Mouse (Mus musculus) liver, adult (tissue): Measurements from ENCODE around the gene Peli2.

Experiments used
- GATA4 ChIP-seq: IDR thresholded peaks from 2 replicates; pipeline ENCODE4 v1.6.1; 2014; ENCODE audit warnings: mild to moderate bottlenecking, low read length; ENCODE audit not compliant: insufficient replicate concordance

Gene Peli2

GRCm38 (mm10) chr14:48139409-48139808, 18.8 kb downstream of the Peli2 start:
- TF ChIP-seq GATA4, result no peak

- TF ChIP-seq GATA4, result no peak
Observed at GRCm38 (mm10) chr14:48141694-48142093, 21.1 kb downstream of the Peli2 start.

- no peak for TF ChIP-seq GATA4
Observed at GRCm38 (mm10) chr14:48142696-48143095, 22.1 kb downstream of the Peli2 start.

GRCm38 (mm10) chr14:48143141-48143540, 22.5 kb downstream of the Peli2 start:
- no peak for TF ChIP-seq GATA4

- no peak for TF ChIP-seq GATA4
Observed at GRCm38 (mm10) chr14:48144330-48144729, 23.7 kb downstream of the Peli2 start.

DNA sequence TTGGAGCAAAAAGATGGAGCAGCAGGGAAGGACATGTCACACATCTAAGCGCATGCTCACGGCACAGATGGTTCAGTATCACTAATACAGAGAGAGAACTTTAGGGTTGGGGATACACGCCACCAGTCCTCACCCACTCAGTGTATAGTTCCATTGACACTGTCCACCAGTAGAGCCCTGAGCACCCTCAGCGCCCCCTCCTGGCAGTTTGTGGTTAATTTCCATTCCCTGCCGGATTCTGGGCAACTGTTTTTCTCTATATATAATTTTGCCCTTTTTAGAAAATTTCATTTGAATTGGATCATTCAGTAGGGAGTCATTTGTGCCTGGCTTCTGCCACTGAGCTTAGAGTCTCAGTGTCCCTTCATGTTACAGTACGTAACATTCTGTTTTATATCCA, 27.1 kb downstream of the Peli2 start:
- TF ChIP-seq GATA4, result no peak

- no peak for TF ChIP-seq GATA4
Observed at GRCm38 (mm10) chr14:48148615-48149014, 28.0 kb downstream of the Peli2 start.

- TF ChIP-seq GATA4, result no peak
Observed at GRCm38 (mm10) chr14:48149351-48149750, 28.7 kb downstream of the Peli2 start.

DNA sequence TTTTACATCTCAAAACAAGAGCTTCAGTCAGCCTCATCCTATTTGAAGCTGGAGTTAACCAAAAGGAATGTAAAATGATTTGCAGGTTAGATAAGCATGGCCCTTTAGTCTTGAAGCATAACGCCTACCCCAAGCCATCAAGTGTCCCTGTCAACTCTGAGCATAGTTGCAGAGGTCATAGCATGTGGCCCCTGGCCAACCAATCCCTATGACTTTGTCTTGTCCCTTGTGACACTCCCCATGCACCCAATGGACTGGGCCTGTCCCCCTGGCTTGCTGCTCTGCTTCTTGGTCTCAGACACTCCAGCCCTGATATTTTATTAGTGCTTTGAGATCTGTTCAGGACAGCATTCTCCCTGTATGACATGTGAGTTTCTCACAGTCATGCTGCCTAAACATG, 30.3 kb downstream of the Peli2 start:
- TF ChIP-seq GATA4, result no peak

- no peak for TF ChIP-seq GATA4
Observed at GRCm38 (mm10) chr14:48151554-48151953, 30.9 kb downstream of the Peli2 start.

- TF ChIP-seq GATA4, result peak; percentile 66; the same call in 1 of the 2 replicates
Observed at GRCm38 (mm10) chr14:48153064-48153463, 32.4 kb downstream of the Peli2 start.

- TF ChIP-seq GATA4, result no peak
Observed at GRCm38 (mm10) chr14:48153865-48154511, 33.4 kb downstream of the Peli2 start.

- TF ChIP-seq GATA4, result no peak
Observed at GRCm38 (mm10) chr14:48154641-48155040, 34.0 kb downstream of the Peli2 start.

DNA sequence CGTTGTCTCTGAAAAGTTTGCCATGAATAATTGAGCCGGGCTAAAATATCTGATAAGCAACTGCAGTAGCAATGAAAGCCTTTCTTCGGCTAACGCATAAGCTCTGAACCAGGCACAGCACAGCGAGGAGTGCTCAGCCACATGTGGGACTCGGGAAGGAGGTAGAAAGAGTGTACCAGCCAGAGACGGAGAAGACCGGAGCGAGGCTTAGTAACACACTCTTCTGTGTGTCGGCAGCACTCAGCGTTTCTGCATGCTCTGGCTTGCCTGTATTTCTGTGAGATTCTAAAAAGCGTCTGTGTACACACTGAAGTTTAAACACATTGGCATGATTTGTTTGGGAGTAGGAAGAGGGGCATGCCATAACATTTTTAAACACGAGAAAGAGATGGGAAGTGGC, 34.5 kb downstream of the Peli2 start:
- no peak for TF ChIP-seq GATA4

DNA sequence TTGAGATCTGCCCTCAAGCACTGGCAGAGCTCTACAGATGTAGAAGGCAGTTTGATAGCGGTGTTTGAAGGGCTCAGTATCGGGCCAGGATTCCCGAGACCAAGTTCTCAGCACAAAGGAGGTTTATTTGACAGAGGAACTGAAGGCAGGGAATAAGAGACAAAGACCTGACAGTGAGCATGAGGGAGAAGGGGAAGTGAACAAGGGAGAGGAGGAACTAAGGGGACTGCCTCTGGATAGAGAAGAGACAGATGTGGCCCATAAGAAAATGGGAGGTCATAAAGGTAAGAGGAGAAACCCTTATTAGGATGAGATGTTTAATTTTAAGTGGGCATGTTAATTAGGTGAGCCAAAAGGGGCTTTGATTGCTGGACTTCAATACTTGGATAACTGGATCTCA, 36.5 kb downstream of the Peli2 start:
- TF ChIP-seq GATA4, result no peak

- no peak for TF ChIP-seq GATA4
Observed at GRCm38 (mm10) chr14:48157835-48158234, 37.2 kb downstream of the Peli2 start.

GRCm38 (mm10) chr14:48159401-48159800, 38.8 kb downstream of the Peli2 start:
- TF ChIP-seq GATA4, result no peak
